Mouse (Mus musculus) adrenal gland, postnatal 14 days (tissue): Measurements from ENCODE around the gene Sntb2. TPM values are rescaled to one million over a fixed set of nuclear protein-coding genes. Genes with fewer than 3 reads are reported as not detected.

Source experiments
- DNase-seq: peaks from one replicate; pipeline ENCODE4 v3.0.0; 2021; ENCODE audit warnings: mixed read lengths
- total RNA-seq: library from RNA; stranded (reverse); gene quantifications from 2 replicates; pipeline ENCODE4 v1.2.3, GENCODE M21; 2021

Gene Sntb2
- total RNA-seq, 1 experiment from 2014 or later: 24.2 TPM

- peak; percentile 83 for DNase-seq
Observed at GRCm38 (mm10) chr8:106929155-106929913, 6.2 kb upstream of the Sntb2 start.

DNA sequence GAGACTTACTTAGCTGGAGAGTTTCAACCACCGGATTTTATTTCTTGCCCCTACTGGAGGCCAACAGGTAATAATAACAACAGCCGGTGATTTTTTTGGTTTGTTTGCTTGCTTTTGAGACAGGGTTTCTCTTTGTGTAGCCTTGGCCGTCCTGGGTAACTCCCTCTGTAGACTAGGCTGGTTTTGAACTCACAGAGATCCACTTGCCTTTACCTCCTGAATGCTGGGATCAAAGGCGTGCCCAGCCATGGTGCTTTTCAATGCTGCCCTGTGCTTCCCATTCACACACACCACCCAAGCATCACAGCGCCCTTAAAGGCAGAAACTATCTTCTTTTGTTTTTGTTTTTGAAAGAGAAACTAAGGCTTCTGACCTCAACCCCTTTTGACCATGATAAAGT, 5.6 kb upstream of the Sntb2 start:
- DNase-seq: no peak

DNA sequence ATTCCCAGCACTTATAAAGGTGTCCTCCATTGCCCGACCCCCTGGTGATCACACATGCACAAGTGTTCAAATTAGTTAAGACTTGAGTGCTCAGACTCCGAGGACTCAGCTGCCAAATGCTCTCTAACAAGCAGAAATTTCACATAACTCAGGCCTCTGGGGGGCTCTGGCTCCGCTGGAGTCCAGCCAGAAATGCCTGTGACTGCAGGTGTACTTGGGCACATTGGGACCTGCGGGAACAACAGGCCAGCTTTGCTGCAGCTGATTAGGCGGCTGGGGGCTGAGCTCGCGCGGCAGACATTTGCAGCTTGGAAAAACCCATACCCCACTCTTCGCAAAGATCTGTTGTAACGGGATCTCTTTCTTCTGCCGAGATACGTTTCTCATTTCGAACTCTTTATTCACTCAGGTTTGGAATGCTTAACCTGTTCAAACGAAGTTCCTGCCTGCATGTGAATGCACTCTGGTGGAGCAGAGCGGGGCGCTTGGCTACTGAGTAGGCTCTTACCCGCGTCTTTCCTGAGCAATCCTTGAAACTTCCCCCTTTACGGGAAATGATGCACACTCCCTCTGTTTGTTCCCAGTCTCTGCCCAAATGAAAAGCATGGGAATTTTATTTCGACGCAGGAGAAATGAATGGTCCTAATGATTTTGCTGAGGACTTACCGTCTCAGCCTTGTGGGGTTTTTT, 3.0 kb upstream of the Sntb2 start:
- DNase-seq: peak; percentile 64

DNA sequence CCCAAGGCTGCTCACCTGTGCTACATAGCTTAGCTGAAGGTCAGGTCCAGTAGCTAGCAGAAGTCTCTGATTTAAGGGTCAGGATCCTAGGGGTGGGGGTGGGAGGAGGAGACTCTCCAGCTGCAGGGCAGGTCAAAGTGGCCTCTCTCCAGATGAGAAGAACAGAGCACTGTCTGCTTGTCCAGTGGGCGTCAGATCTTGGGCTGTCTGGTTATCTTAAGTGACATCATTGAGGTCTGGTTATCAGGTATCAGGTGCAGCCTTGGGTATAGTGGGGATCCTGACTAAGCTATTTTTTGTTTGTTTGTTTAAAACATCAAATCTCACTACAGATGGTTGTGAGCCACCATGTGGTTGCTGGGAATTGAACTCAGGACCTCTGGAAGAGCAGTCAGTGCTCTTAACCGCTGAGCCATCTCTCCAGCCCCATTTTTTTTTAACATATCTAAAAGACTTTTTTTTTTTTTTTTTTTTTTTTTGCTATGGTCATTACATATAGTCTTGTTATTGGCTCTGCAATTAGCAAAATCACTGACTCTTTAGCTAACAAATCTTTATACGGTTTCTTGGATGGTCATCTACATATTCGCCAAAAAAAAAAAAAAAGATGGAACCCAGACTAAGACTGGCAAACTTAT, 1.9 kb upstream of the Sntb2 start:
- DNase-seq: no peak

DNA sequence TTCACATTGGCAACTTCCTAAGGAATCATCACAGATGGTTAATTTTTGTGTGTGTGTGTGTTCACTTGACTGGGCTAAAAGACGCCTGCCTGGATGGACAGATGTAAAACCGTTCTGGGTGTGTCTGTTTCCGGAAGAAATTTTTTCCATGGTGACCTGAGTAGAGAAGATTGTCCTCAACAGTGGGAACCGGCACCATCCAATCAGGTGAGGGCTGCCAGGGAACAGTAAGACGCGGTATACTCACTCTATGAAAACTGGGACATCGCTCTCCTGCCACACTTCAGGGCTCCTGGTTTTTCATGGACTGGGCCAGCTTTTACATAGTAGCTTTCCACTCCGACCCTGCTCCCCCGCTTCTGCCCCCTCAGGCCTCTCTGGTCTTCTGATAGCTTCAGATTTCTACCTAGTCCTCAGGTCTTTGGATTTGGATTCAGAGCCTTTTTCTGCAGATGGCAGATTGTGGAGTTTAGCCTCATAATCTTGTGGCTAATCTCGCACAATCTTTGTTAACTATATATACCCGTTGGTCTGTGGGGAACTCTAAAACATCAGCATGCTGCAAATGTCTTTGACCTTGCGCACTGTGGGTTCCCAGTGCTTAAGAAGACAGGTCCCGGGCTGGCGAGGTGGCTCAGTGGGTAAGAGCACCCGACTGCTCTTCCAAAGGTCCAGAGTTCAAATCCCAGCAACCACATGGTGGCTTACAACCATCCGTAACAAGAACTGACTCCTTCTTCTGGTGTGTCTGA, 1.1 kb upstream of the Sntb2 start:
- no peak for DNase-seq

- DNase-seq: peak; percentile 78
Observed at GRCm38 (mm10) chr8:106935899-106936477, 438 bp downstream of the Sntb2 start.

DNA sequence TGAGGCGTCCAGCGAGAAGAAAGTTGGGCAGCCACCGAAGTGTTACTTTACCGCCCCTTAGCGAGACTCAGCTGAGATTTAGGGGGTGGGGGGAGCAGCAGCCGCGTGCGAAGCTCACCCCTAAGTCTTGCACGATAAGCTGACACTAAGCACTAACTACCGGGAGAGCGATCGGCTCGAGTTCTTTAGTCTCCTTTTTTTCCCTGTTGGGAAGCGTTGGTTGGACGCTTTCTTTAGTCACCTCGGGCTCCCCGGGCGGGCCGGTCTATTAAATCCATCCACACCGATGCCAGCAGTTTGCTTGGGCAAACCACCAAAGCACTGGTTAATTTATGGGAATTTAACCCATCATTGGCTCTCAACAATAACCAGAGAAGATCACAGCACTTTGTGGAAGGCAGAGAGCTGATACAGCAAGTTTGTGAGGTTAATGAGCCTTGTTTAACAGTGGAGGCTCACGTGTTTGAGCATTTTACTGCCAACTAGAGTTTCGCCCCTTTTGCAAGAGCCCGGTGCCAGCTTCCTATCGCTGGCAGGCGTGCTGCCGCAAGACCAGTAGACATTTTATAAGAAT, 1.0 kb downstream of the Sntb2 start:
- peak; percentile 68 for DNase-seq

DNA sequence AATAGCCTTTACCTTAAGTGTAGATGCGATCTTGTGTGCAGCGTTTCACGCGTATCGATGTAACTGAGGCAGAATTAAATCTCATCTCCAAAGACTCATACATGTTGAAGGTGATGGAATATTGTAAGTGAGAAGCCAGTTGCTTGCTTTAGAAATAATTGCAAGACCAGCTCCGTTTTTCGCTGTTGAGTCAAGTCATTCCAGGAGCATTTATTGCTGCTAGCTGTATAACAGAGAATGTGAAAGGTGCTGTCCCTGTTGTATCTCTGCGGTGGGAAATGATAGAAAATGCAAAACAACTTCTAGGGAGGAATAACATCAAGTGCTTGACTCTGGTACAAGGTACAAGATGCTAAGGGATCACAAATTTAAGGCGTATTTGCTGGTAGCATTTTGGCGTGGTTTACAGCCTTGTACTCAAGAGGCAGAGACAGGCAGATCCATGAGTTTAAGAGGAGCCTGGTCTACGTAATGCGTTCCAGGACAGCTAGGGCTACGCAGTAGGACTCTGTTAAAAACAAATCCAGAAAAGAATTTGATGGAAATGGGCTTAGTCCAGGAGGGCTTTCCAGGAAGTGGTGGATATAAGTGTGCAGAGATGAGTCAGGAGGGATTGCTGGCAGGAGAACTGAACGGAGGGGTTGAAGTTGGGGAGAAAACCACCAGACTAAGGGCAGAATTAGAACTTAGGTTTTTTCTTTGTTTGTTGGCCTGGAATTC, 1.7 kb downstream of the Sntb2 start:
- DNase-seq: no peak

DNA sequence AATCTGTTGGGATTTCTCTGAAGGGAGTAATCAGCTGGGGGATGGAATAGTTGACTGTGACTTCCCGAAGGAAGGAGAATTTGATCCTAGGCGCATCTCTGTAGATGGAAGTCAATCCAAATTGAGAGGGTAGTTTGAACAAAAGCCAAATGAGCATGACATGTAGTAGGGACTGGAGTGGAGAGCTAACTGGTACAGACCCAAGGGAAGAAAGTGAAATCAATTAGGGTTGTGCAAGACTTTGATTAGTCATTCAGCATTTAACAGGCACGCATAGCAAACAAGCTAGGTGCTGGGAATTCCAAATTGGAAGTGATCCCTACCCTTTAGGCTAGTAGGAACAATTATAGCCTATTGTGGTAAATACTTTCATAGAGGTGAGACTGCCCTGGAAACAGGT, 6.3 kb downstream of the Sntb2 start:
- DNase-seq: no peak

- peak; percentile 44 for DNase-seq
Observed at GRCm38 (mm10) chr8:106943874-106944418, 8.4 kb downstream of the Sntb2 start.

- no peak for DNase-seq
Observed at GRCm38 (mm10) chr8:106944756-106945155, 9.2 kb downstream of the Sntb2 start.

GRCm38 (mm10) chr8:106948678-106949243, 13.2 kb downstream of the Sntb2 start:
- DNase-seq: no peak

DNA sequence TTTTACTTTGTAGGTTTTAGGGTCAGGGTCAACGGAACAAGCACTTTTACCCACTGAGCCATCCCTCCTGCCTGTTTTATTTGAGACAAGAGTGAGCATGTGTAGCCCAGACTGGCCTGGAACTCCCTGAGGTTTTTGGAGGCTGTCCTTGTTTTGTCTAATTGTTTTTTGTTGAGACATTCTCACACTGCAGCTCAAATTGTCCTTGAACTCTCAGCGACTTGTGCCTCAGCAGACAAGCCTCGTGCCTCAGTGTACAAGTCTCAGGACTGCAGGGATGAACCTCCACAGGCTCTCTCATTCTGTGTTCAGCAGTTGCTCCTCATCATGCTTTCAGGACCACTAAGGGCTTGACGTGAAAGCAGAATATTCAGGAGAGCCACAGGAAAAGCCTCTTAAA, 16.2 kb downstream of the Sntb2 start:
- no peak for DNase-seq

- DNase-seq: no peak
Observed at GRCm38 (mm10) chr8:106953571-106953970, 18.0 kb downstream of the Sntb2 start.

GRCm38 (mm10) chr8:106957086-106957485, 21.5 kb downstream of the Sntb2 start:
- DNase-seq: no peak

DNA sequence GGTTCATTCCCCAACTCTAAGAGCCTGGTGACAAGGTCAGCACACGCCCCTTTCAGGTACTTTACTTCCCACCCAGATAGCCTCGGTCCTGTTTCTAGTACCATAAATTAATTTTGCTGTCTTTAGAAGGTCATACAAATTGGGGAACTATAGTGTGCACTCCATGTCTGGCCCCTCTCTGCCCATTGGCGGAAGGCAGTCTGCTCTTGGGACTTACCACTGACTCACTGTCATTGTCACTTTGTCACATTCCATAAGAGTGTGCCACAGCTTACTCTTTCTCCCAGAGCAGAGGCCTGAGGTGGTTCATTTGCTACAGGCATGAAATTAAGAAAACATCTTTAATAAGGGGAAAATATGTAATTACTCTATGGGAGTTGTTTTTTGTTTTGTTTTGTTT, 22.7 kb downstream of the Sntb2 start:
- DNase-seq: peak; percentile 27

- DNase-seq: no peak
Observed at GRCm38 (mm10) chr8:106959626-106960025, 24.1 kb downstream of the Sntb2 start.

DNA sequence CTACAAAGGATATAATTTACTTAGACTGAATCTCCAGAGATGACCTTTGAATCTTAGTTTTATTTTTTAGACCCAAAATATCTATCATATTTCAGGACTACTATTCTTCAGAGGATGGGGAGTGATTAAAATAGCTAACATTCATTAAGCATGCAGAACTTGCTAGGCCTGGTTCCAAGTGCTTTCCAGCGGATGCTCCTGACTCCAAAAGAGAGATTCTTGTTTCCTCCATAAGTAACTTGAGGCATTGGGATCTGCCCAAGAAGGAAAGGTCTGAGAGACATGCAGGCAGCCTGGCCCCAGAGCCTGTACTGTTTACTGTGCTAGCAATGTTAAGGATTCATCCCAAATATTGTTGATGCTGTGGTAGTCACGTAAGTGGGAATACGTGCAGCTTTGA, 26.8 kb downstream of the Sntb2 start:
- no peak for DNase-seq

GRCm38 (mm10) chr8:106963365-106963764, 27.8 kb downstream of the Sntb2 start:
- DNase-seq: no peak

DNA sequence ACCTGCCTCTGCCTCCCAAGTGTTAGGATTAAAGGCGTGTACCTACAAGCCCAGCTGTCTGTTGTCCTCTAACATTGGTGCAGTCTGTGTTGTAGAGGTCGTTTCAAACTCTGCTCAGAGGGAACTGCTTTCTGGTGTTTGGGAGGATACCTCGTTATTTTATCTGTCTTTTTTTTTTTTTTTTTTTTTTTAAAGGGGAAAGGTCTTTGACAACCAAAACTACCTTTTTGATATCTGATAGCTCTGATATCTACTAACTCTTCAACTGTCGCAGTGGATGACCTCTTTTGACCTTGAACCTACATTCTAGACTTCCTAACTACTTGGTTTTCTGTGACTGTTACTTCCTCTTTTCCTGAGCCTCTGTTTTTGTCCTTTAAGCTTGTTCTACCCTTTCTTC, 29.0 kb downstream of the Sntb2 start:
- DNase-seq: no peak

DNA sequence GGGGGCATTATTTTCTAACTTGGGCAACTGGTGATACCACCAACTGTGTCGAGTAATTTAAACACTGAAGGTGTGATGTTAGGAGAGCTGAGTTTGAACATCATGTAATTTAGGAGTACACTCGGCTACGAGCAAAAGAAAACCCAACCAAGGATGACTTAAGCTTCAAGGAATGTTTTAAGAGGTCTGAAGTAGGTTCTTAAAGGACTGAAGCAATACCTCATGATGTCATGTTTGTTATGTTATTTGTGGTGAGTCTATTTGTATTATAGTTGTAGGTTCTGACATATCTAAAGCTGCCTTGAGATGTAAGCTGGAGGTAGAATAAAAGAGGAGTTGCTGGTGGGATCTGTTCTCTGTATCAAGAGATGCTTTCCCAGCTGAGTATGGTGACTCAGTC, 34.4 kb downstream of the Sntb2 start:
- DNase-seq: no peak
